Mouse (Mus musculus) stomach, postnatal 0 days (tissue): ENCODE measurements at regions not wholly inside any gene's neighbourhood (a gene's known extent, or its start where the extent isn't known, plus 50 kb on each side); places are given as distances from the start of the nearest gene placed in this dataset.

Experiments used
- ATAC-seq: fragments of 200-750 bp; cut with Nextera tagmentation; 2 replicates; pipeline ENCODE4 v1.8.0; 2017; ENCODE audit not compliant: low FRiP score, low TSS enrichment
- DNase-seq: peaks from one replicate; pipeline ENCODE4 v3.0.0-alpha.2; 2016; ENCODE audit warnings: low spot score
- H3K27ac ChIP-seq: fragments of 300-500 bp; sonication (generic); replicated peaks from 2 replicates; pipeline ENCODE4 v1.5.1; 2014; ENCODE audit warnings: mild to moderate bottlenecking, control low read depth
- H3K27me3 ChIP-seq: fragments of 300-500 bp; sonication (generic); 2 replicates; pipeline ENCODE4 v1.6.1; 2014; ENCODE audit warnings: low read length; ENCODE audit not compliant: control insufficient read depth, insufficient read depth
- H3K36me3 ChIP-seq: fragments of 300-500 bp; sonication (generic); 2 replicates; pipeline ENCODE4 v1.6.1; 2014; ENCODE audit warnings: low read length, mixed read lengths; ENCODE audit not compliant: control insufficient read depth, insufficient read depth
- H3K4me1 ChIP-seq: fragments of 300-500 bp; sonication (generic); replicated peaks from 2 replicates; pipeline ENCODE4 v1.6.1; 2014; ENCODE audit warnings: antibody characterized with exemption; ENCODE audit not compliant: control insufficient read depth, insufficient read depth
- H3K4me2 ChIP-seq: fragments of 300-500 bp; sonication (generic); replicated peaks from 2 replicates; pipeline ENCODE4 v1.6.1; 2014; ENCODE audit warnings: low read depth, mild to moderate bottlenecking, control low read depth, moderate library complexity
- H3K4me3 ChIP-seq: fragments of 300-500 bp; sonication (generic); 2 replicates; pipeline ENCODE4 v1.5.1; 2014; ENCODE audit warnings: low read depth, low read length, control low read depth
- H3K9ac ChIP-seq: fragments of 300-500 bp; sonication (generic); 2 replicates; pipeline ENCODE4 v1.6.1; 2014; ENCODE audit warnings: mild to moderate bottlenecking, low read length, control low read depth, mixed read lengths
- H3K9me3 ChIP-seq: fragments of 300-500 bp; sonication (generic); 2 replicates; pipeline ENCODE4 v1.6.1; 2016; ENCODE audit warnings: low read length; ENCODE audit not compliant: control insufficient read depth
- CTCF ChIP-seq: IDR thresholded peaks from 2 replicates; pipeline ENCODE4 v1.5.1; 2016; ENCODE audit warnings: antibody characterized with exemption, low read depth, mild to moderate bottlenecking, moderate library complexity
- EP300 ChIP-seq: optimal IDR thresholded peaks from 2 replicates; pipeline ENCODE3; 2016; ENCODE audit warnings: antibody characterized with exemption
- WGBS: fragments of 180-500 bp; shearing (Covaris S2); extraction: QIAGEN DNeasy Blood & Tissue Kit; methylation state at CpG from one replicate; pipeline ENCODE4 v1.1.7; 2014; 5-methylcytosine and 5-hydroxymethylcytosine counted together

GRCm38 (mm10) chr12:107230097-107230496 is 258.3 kb upstream of the 3110018I06Rik start:
- no peak for ATAC-seq
- DNase-seq: no peak
- H3K9me3 ChIP-seq: no peaks in the 10 kb centered on the region
- H3K9ac ChIP-seq: no peak overlapping the region
- H3K27me3 ChIP-seq: no peaks in the 10 kb centered on the region
- no peaks in the 10 kb centered on the region for H3K4me1 ChIP-seq
- no peak overlapping the region for H3K4me3 ChIP-seq
- WGBS: 75% methylated on average over 3 of the region's 3 CpGs
- no peak overlapping the region for H3K4me2 ChIP-seq
- H3K27ac ChIP-seq: no peak overlapping the region
- no peaks in the 10 kb centered on the region for H3K36me3 ChIP-seq
- TF ChIP-seq EP300: no peak
- TF ChIP-seq CTCF: no peak

- no peaks in the 10 kb centered on the region for H3K27me3 ChIP-seq
- no peak overlapping the region for H3K4me2 ChIP-seq
- H3K27ac ChIP-seq: no peak overlapping the region
- DNase-seq (no peak), ATAC-seq (no peak)
- TF ChIP-seq CTCF (0 out of 2 replicates have a peak, but pooled peaks have one; percentile 5), EP300 (no peak)
- no peaks in the 10 kb centered on the region for H3K4me1 ChIP-seq
- H3K36me3 ChIP-seq: no peaks in the 10 kb centered on the region
- H3K9me3 ChIP-seq: no peaks in the 10 kb centered on the region
- no peak overlapping the region for H3K4me3 ChIP-seq
- no peak overlapping the region for H3K9ac ChIP-seq
- 18% methylated on average over 1 of the region's 1 CpGs for WGBS
These were observed 256.8 kb upstream of the 3110018I06Rik start for GRCm38 (mm10) chr12:107231629-107232028.

- Histone ChIP-seq H3K9me3 (no peaks in the 10 kb centered on the region), H3K27ac (no peak overlapping the region), H3K36me3 (no peaks in the 10 kb centered on the region), H3K4me3 (no peak overlapping the region), H3K27me3 (no peaks in the 10 kb centered on the region), H3K4me1 (0 out of 2 replicates have a peak, but pooled peaks cover 6% of the 10 kb centered on the region), H3K9ac (no peak overlapping the region), H3K4me2 (no peak overlapping the region)
- TF ChIP-seq EP300 (no peak), CTCF (no peak)
- DNase-seq (peak; percentile 43), ATAC-seq (no peak)
- WGBS: 42% methylated on average over 9 of the region's 9 CpGs
These were observed 237.5 kb upstream of the 3110018I06Rik start for GRCm38 (mm10) chr12:107250747-107251470.

DNA sequence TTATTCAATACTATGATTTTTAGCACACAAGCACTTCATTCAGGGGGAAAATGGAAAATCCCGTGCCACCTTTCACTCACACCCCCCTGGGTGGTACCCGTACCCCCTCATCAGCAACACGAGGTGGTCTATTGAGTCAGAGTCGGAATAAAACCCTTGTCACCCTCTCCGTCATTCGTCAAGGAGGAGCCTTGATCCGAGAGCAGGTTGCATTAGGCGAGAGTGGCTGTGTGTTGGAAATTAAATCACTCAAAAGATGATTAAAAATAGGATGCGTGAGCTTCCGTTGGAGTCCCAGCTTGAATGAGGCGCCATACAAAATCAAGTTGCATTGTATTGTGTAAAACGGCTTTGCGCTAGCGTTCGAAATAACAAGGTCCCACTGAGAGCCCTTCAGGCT is 236.5 kb upstream of the 3110018I06Rik start:
- no peak overlapping the region for H3K4me2 ChIP-seq
- no peak for TF ChIP-seq CTCF
- TF ChIP-seq EP300: no peak
- no peaks in the 10 kb centered on the region for H3K9me3 ChIP-seq
- H3K4me3 ChIP-seq: no peak overlapping the region
- no peaks in the 10 kb centered on the region for H3K27me3 ChIP-seq
- no peak for ATAC-seq
- 75% methylated on average over 15 of the region's 15 CpGs for WGBS
- DNase-seq: no peak
- H3K36me3 ChIP-seq: no peaks in the 10 kb centered on the region
- H3K9ac ChIP-seq: no peak overlapping the region
- H3K4me1 ChIP-seq: 0 out of 2 replicates have a peak, but pooled peaks cover 6% of the 10 kb centered on the region
- no peak overlapping the region for H3K27ac ChIP-seq

DNA sequence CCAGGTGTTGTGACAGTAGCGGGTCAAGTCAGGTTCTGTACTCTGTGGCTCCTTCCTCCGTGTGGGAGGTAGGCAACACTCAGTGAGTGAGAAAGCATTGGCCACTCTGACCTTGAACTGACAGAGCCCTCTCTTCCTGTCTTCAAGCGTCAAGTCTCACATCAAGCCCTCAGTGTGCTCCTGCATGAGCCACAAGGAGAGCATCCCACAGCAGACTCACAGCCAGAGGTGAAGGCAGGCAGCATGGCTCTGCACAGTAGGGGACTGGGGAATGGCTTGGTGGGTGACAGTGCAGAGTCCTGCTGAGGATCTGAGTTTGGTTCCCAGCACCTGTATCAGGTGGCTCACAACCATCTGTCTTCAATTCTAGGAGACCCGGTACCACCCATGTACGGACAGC is 226.4 kb upstream of the 3110018I06Rik start:
- no peaks in the 10 kb centered on the region for H3K9me3 ChIP-seq
- H3K27me3 ChIP-seq: no peaks in the 10 kb centered on the region
- 72% methylated on average over 5 of the region's 5 CpGs for WGBS
- DNase-seq (peak; percentile 7), ATAC-seq (no peak)
- no peaks in the 10 kb centered on the region for H3K4me1 ChIP-seq
- no peak for TF ChIP-seq CTCF
- no peak for TF ChIP-seq EP300
- H3K4me2 ChIP-seq: no peak overlapping the region
- no peaks in the 10 kb centered on the region for H3K36me3 ChIP-seq
- no peak overlapping the region for H3K27ac ChIP-seq
- no peak overlapping the region for H3K9ac ChIP-seq
- no peak overlapping the region for H3K4me3 ChIP-seq

- H3K4me3 ChIP-seq: no peak overlapping the region
- 66% methylated on average over 4 of the region's 4 CpGs for WGBS
- H3K36me3 ChIP-seq: no peaks in the 10 kb centered on the region
- no peak for TF ChIP-seq EP300
- no peak for TF ChIP-seq CTCF
- no peak overlapping the region for H3K9ac ChIP-seq
- ATAC-seq: no peak
- H3K9me3 ChIP-seq: no peaks in the 10 kb centered on the region
- H3K27me3 ChIP-seq: no peaks in the 10 kb centered on the region
- H3K4me2 ChIP-seq: no peak overlapping the region
- DNase-seq: no peak
- no peak overlapping the region for H3K27ac ChIP-seq
- no peaks in the 10 kb centered on the region for H3K4me1 ChIP-seq
These were observed 225.9 kb upstream of the 3110018I06Rik start for GRCm38 (mm10) chr12:107262516-107262915.
